Mouse (Mus musculus) thymus, adult 2 months (tissue): ENCODE data around the gene Slc25a4. TPM values are rescaled to one million over a fixed set of nuclear protein-coding genes. Genes with fewer than 3 reads are reported as not detected.

Source experiments
- DNase-seq: peaks from one replicate; pipeline ENCODE4 v3.0.0; 2021
- H3K27ac ChIP-seq: fragments of 200-500 bp; 2 replicates; pipeline ENCODE4 v1.5.1; 2012; ENCODE audit warnings: low read length, control low read depth; ENCODE audit not compliant: control insufficient read depth, insufficient read depth
- H3K27me3 ChIP-seq: fragments of 200-500 bp; 2 replicates; pipeline ENCODE4 v1.6.1; 2012; ENCODE audit warnings: mild to moderate bottlenecking, low read length, moderate library complexity, mixed read lengths; ENCODE audit not compliant: control insufficient read depth, insufficient read depth
- H3K36me3 ChIP-seq: fragments of 200-500 bp; 2 replicates; pipeline ENCODE4 v1.6.1; 2012; ENCODE audit warnings: mild to moderate bottlenecking, low read length, moderate library complexity; ENCODE audit not compliant: control insufficient read depth, insufficient read depth
- H3K4me1 ChIP-seq: fragments of 200-500 bp; replicated peaks from 2 replicates; pipeline ENCODE4 v1.6.1; 2012; ENCODE audit warnings: low read length; ENCODE audit not compliant: control insufficient read depth, insufficient read depth
- H3K4me3 ChIP-seq: fragments of 200-500 bp; 2 replicates; pipeline ENCODE4 v1.5.1; 2012; ENCODE audit warnings: mild to moderate bottlenecking, low read length, control low read depth, moderate library complexity; ENCODE audit not compliant: control insufficient read depth, insufficient read depth
- CTCF ChIP-seq: fragments of 200-500 bp; IDR thresholded peaks from 2 replicates; pipeline ENCODE4 v1.5.1; 2012; ENCODE audit warnings: mild to moderate bottlenecking, control low read depth, low read length, moderate library complexity, borderline replicate concordance; ENCODE audit not compliant: control insufficient read depth, poor library complexity, insufficient read depth; ENCODE audit errors: extremely low read depth
- POLR2A ChIP-seq: fragments of 200-500 bp; IDR thresholded peaks from 2 replicates; pipeline ENCODE4 v1.6.1; 2012; ENCODE audit warnings: mild to moderate bottlenecking, low read length, control low read depth, moderate library complexity; ENCODE audit not compliant: control insufficient read depth, poor library complexity, insufficient read depth; ENCODE audit errors: extremely low read depth
- WGBS: fragments of 180-500 bp; shearing (Covaris S2); methylation state at CpG from one replicate; pipeline ENCODE4 v1.1.7; 2018; 5-methylcytosine and 5-hydroxymethylcytosine counted together
- polyA plus RNA-seq: library from polyadenylated mRNA; depleted of rRNA; stranded (reverse); fragments of >200 nt; gene quantifications from 2 replicates; pipeline ENCODE4 v1.2.3, GENCODE M21; 2012; rRNA removed

Slc25a4 gene
- polyA plus RNA-seq = 238 and 569 TPM in 2 replicates

DNA sequence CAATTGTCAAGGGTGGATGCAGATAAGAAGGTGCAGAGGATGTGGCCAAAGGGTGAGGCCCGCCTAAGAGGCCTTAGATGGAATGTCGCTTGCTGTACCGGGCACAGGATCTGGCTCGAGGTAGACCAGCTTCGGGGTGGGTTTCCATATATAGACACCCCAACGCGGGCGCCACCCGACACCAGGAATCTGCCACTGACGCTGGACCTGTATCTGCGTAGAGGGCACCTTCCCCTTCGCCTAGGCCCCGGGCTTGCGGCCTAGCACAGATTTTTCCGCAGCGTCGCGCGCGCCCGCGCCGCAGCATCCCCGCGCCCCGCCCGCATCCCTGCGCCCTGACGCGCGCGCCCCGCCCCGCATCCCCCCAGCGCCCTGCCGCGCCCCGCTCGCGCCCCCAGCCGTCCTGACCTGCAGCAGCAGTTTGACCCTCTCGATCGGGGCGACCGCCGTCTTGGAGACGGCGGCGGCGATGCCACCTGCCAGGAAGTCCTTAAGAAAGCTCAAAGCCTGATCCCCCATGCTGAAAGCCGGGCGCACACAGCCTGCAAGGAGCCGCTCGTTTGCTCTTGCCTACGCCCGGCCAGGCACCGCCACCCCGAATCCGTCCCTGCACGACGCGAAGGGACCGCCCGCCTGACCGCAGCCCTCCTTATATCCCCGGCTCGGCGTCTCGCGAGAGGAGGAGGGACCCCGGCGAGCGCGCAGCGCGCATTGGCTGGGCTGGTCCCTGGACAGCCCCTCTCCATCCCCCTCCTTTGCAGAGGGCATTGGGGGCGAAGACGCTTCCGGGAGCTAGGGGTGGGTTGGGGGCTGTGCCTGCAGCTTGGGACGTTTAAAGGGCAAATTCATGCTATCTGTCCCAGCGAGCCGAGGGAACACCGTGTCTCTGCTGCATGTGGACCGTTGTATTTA lies at the start of gene Slc25a4:
Slc25a4 (minus strand) TSS at position 881 of the 912 bp plus-strand sequence.
- under 1% methylated on average over 84 of the region's 84 CpGs for WGBS
- Histone ChIP-seq H3K36me3 (peaks cover 19% of the 10 kb centered on the region), H3K4me3 (peak within 1 kb of the TSS; percentile 58), H3K4me1 (peaks cover 14% of the 10 kb centered on the region), H3K27me3 (no peaks in the 10 kb centered on the region), H3K27ac (peak within 1 kb of the TSS; percentile 48; the same call in 1 of the 2 replicates)
- peak; percentile 96 for DNase-seq
- TF ChIP-seq POLR2A (peak; percentile 97), CTCF (0 out of 2 replicates have a peak, but pooled peaks have one; percentile 18)

DNA sequence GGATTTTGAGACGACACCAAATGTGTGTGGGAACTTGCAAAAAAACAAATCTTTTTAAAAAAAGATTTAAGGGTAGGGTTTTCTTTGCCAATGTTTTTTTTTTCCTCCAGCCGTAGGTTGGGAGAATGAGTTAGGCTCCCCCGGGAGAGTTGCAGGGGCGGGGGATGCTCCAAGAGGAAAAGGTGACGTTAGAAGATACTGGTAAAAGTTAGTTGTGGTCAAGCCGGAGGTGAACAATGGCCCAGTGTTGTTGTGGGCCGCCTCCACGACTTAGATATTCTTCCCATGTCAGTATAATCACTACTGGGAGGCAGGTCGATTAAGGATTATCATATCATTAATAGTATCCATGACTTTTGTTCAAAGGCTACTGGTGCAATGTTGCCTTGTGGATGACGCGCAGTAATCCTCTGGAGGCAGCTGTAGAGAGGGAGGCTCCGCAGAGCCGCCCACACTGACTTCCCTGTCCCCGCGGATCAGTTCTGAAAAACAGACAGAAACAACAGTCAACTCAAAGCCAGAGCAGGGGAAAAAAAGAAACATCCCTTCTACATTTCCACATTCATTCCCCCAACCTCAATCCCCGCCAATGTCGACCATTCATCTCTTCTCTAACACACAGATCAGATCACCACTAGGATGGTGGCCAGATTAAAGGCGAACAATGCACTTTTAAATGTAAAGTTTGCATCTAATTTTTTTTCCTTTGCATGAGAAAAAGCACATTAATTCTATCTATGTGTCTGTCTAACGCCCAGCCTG lies 47.0 kb upstream of the Slc25a4 start:
- Histone ChIP-seq H3K36me3 (no peaks in the 10 kb centered on the region), H3K27ac (no peak overlapping the region), H3K4me3 (no peak overlapping the region), H3K4me1 (no peaks in the 10 kb centered on the region), H3K27me3 (no peaks in the 10 kb centered on the region)
- no peak for DNase-seq
- no peak for TF ChIP-seq CTCF
- no peak for TF ChIP-seq POLR2A
- WGBS = 71% methylated on average over 19 of the region's 19 CpGs

DNA sequence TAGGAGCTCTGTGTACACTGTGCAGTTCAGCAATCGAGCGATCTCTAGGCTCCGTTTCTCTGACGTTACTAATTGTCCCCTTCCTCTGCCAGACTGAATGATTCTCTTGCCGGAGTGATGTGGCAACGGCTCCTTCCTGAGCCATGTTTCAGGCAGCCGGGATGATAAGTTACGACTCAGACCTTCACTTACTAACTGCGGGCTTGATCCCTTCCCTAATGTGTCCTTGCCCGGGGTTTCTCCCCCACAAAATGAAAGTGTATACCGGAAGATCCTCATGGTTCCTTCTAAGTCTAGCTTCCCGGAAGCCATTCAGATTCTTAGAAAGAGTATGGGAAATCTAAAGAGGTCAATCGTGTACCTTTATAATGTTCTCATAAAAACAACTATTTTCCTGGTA lies 41.4 kb upstream of the Slc25a4 start:
- DNase-seq = no peak
- Histone ChIP-seq H3K4me1 (no peaks in the 10 kb centered on the region), H3K4me3 (no peak overlapping the region), H3K27me3 (no peaks in the 10 kb centered on the region), H3K27ac (no peak overlapping the region), H3K36me3 (no peaks in the 10 kb centered on the region)
- TF ChIP-seq CTCF (no peak), POLR2A (no peak)
- 69% methylated on average over 13 of the region's 13 CpGs for WGBS

DNA sequence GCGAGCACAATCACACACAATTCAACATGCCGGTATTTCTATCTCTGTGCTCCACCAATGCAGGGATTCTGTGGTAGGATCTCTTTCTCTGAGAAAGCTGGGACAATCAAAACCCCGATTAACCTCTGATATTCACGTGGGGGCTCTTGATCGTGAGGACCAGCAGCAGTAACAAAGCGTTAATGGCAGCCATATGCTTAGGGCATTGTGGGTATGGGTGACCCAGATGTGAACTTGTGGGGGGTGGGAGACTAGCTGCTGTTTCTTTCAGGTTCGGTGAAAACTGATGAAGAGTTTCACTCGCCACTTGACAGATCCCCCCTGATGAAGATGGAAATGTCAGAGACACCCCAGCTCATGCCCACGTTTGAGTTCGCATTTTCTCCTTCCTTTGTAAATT lies 40.5 kb upstream of the Slc25a4 start:
- Histone ChIP-seq H3K4me3 (no peak overlapping the region), H3K27ac (no peak overlapping the region), H3K27me3 (no peaks in the 10 kb centered on the region), H3K4me1 (no peaks in the 10 kb centered on the region), H3K36me3 (no peaks in the 10 kb centered on the region)
- 75% methylated on average over 10 of the region's 10 CpGs for WGBS
- TF ChIP-seq POLR2A (no peak), CTCF (no peak)
- DNase-seq = no peak

DNA sequence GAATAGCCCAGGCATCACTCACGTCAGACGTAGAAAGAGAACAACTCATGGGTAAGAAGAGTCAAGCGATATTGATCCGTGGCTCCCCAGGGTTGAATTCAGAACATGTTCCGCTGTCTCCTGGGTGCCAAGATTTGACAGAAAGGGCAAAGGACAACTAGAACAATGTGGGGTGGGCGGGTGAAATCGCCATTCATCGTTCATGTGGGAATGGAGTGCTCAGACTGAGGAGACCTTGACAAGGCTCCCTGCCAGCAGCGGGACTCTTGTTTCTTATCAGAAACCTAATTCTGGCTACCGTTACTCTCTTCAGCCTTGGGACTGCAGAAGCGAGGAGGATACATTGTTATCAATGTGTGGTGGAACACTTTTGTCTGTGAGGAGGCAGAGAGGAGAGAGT lies 35.3 kb upstream of the Slc25a4 start:
- TF ChIP-seq POLR2A (no peak), CTCF (no peak)
- H3K27me3 ChIP-seq = no peaks in the 10 kb centered on the region
- H3K4me1 ChIP-seq = no peaks in the 10 kb centered on the region
- no peak overlapping the region for H3K4me3 ChIP-seq
- no peak for DNase-seq
- H3K36me3 ChIP-seq = no peaks in the 10 kb centered on the region
- WGBS = 90% methylated on average over 11 of the region's 11 CpGs
- H3K27ac ChIP-seq = no peak overlapping the region

DNA sequence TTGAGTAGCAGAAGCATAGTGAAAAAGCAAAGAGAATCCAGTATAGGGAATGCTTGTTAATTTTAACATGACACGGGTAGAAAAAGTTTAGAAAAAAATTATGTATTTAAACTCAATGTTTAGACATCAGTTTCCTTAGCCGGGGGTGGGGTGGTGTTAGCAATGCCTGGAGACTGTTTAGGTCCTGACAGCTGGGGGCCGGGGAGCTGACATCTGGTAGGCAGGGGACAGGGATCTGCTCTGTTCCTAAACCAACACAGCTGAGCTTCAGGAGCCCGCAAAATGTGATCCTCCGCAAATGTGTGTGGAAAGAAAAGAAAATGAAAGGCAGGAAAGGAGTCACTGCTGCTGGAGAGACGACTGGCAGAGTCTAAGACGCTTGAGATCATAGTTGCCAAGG lies 31.9 kb upstream of the Slc25a4 start:
- Histone ChIP-seq H3K27me3 (no peaks in the 10 kb centered on the region; the same call in 1 of the 2 replicates), H3K4me3 (no peak overlapping the region), H3K4me1 (no peaks in the 10 kb centered on the region), H3K36me3 (no peaks in the 10 kb centered on the region), H3K27ac (no peak overlapping the region)
- DNase-seq = no peak
- WGBS = 81% methylated on average over 7 of the region's 7 CpGs
- TF ChIP-seq POLR2A (no peak), CTCF (no peak)
